Mouse (Mus musculus) Patski (cell line): ENCODE measurements around the gene Nr1i3. TPM values are rescaled to one million over a fixed set of nuclear protein-coding genes. Genes with fewer than 3 reads are reported as not detected.

ENCODE experiments used
- ATAC-seq: fragments of 100-300 bp; one replicate; pipeline ENCODE4 v1.8.0; 2021
- CTCF ChIA-PET: fragments of 350-600 bp; sonication (Branson Sonifier 250); formaldehyde crosslinking; loops from one replicate; lab custom pipeline; 2022; ENCODE audit warnings: inconsistent platforms; lab: Charles Lee
- POLR2A ChIA-PET: fragments of 350-600 bp; sonication (Branson Sonifier 250); formaldehyde crosslinking; loops from one replicate; lab custom pipeline; 2022; ENCODE audit warnings: antibody characterized with exemption, inconsistent platforms; lab: Charles Lee
- DNase-seq: peaks from one replicate; pipeline ENCODE4 v3.0.0-alpha.2; 2011; ENCODE audit warnings: low read depth, low spot score
- H3K27me3 ChIP-seq: fragments of 371-371 bp; one replicate; pipeline ENCODE4 v1.5.1; 2021
- CTCF ChIP-seq: fragments of 100-300 bp; IDR thresholded peaks from one replicate; pipeline ENCODE4 v1.5.1; 2021
- in situ Hi-C: fragments of 300-500 bp; cut with MboI; formaldehyde crosslinking; loops from 3 replicates; pipeline ENCODE4 v1.11.1; 2018; ENCODE audit warnings: low pct_unique_long_range_greater_than_20kb, mixed read lengths
- polyA plus RNA-seq: library from polyadenylated mRNA; unstranded; gene quantifications from one replicate; pipeline ENCODE4 v1.2.3, GENCODE M21; 2021

Nr1i3 gene
- polyA plus RNA-seq, 1 experiment from 2014 or later: 0.54 TPM

GRCm38 (mm10) chr1:171268341-171268740 lies 54.6 kb downstream of the Nr1i3 start:
- no peaks in the 10 kb centered on the region for H3K27me3 ChIP-seq
- TF ChIP-seq CTCF: no peak
- CTCF ChIA-PET: interaction anchor here (0.9 kb wide), 1 partner anchor 122 kb away, joined by 3 read pairs; no protein-coding TSS in a partner anchor
- in situ Hi-C loops: loop anchor here (25.0 kb wide), 1 partner anchor 381 kb away; the partner anchor contains the start of genes Dusp12 and Gm26620
- ATAC-seq (no peak), DNase-seq (no peak)
- POLR2A ChIA-PET: no interaction called here

- no peak for DNase-seq
- no peak for TF ChIP-seq CTCF
Observed at GRCm38 (mm10) chr1:171269848-171270572, 56.2 kb downstream of the Nr1i3 start, which contains the start of gene B4galt3. Gene B4galt3 (plus strand): TSS chr1:171270328.

More at GRCm38 (mm10) chr1:171269848-171270572, 56.2 kb downstream of the Nr1i3 start, which contains the start of gene B4galt3:
- CTCF ChIA-PET: interaction anchor here (1.2 to 3.2 kb wide), 4 partner anchors 12 to 159 kb away, joined by 3 to 17 read pairs (median 5); partner anchors contain the start of gene Ppox
- in situ Hi-C loops: loop anchor here (25.0 kb wide), 1 partner anchor 383 kb away; the partner anchor contains the start of genes Dusp12 and Gm26620
- H3K27me3 ChIP-seq: no peaks in the 10 kb centered on the region
- POLR2A ChIA-PET: interaction anchor here (0.5 to 2.2 kb wide), 8 partner anchors 17 to 158 kb away, joined by 3 to 13 read pairs (median 4); partner anchors contain the start of genes Ndufs2 and Usp21
- peak; percentile 94 for ATAC-seq

Other genes with a start within 250 kb of the Nr1i3 start
- 0.08 TPM for gene Fcgr2b, start 237.4 kb upstream of the Nr1i3 start, polyA plus RNA-seq
- 0.08 TPM for gene Fcgr4, start 195.1 kb upstream of the Nr1i3 start, polyA plus RNA-seq
- gene Fcgr3, start 149.0 kb upstream of the Nr1i3 start, polyA plus RNA-seq: 0.05 TPM
- 1.6 TPM for gene Cfap126, start 100.1 kb upstream of the Nr1i3 start, polyA plus RNA-seq
- gene Sdhc, start 63.4 kb upstream of the Nr1i3 start, polyA plus RNA-seq: 445 TPM
- 0.06 TPM for gene Mpz, start 63.3 kb upstream of the Nr1i3 start, polyA plus RNA-seq
- 0.08 TPM for gene Pcp4l1, start 17.7 kb upstream of the Nr1i3 start, polyA plus RNA-seq
- gene Tomm40l, start 8.5 kb downstream of the Nr1i3 start, polyA plus RNA-seq: 65.5 TPM
- not detected for gene Apoa2, start 11.1 kb downstream of the Nr1i3 start, polyA plus RNA-seq
- gene Fcer1g, start 20.4 kb downstream of the Nr1i3 start, polyA plus RNA-seq: 0.49 TPM
- 21.8 TPM for gene Adamts4, start 36.5 kb downstream of the Nr1i3 start, polyA plus RNA-seq
- 436 TPM for gene Ndufs2, start 37.4 kb downstream of the Nr1i3 start, polyA plus RNA-seq
- 57.5 TPM for gene B4galt3, start 56.4 kb downstream of the Nr1i3 start, polyA plus RNA-seq
- gene Ppox, start 67.2 kb downstream of the Nr1i3 start, polyA plus RNA-seq: 41.9 TPM
- gene Usp21, start 74.0 kb downstream of the Nr1i3 start, polyA plus RNA-seq: 64.9 TPM
- 117 TPM for gene Ufc1, start 81.1 kb downstream of the Nr1i3 start, polyA plus RNA-seq
- gene Dedd, start 115.2 kb downstream of the Nr1i3 start, polyA plus RNA-seq: 55.0 TPM
- 74.1 TPM for gene Nit1, start 131.7 kb downstream of the Nr1i3 start, polyA plus RNA-seq
- gene Pfdn2, start 131.7 kb downstream of the Nr1i3 start, polyA plus RNA-seq: 164 TPM
- not detected for gene Klhdc9, start 146.8 kb downstream of the Nr1i3 start, polyA plus RNA-seq
- gene Nectin4, start 156.1 kb downstream of the Nr1i3 start, polyA plus RNA-seq: 0.04 TPM
- gene Arhgap30, start 175.0 kb downstream of the Nr1i3 start, polyA plus RNA-seq: not detected
- gene Usf1, start 197.3 kb downstream of the Nr1i3 start, polyA plus RNA-seq: 106 TPM
- 1.2 TPM for gene Tstd1, start 204.9 kb downstream of the Nr1i3 start, polyA plus RNA-seq
- gene F11r, start 223.6 kb downstream of the Nr1i3 start, polyA plus RNA-seq: 33.8 TPM